Mouse (Mus musculus): ENCODE data around the gene AI837181.

AI837181 gene

DNA sequence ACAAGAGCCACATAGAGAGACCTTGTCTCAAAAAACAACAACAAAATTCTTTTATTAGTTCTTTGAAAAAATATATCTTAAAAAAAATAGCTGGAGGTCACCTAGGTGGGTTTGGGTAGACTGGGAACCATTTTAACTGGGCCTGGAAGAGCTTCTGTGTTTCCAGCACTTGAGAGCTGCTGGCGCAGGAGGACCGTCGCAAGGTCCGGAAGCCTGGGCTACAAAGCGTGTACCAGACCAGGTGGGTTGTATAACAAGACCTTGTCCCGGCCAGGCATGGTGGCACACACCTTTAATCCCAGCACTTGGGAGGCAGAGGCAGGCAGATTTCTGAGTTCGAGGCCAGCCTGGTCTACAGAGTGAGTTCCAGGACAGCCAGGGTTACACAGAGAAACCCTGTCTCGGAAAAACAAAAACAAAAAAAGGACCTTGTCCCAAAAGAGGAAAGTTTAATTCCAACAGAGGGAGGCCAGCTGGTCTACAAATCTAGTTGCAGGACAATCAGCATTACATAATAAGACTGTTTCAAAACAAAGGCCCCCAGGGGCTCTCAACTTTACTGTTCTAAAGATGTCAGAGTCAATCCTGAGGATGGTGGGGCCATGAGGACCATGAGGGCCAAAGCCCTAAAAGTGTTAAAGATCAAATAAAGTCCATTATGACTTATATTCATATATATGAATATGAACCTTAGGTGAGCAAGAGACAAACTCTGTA, 6.0 kb upstream of the AI837181 start:
- DNase-seq = no peak

DNA sequence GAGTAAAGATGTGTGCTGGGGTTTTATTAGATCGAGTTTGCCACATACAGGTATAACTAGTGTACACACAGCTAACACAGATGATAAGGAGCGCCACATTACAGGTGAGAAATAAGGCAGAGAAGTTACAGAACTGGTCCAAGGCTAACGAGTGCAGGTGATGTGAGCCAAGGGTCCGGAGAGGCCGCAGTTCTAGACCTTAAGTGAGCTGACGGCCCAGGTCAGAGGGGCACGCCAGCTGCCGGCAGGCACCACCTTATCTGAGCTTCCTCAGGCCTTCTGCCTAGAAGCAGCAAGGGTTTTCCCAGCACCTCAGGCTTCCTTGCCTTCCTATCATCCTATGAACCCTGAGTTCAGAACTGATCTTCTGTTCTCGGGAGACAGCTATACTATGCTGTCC, 5.3 kb upstream of the AI837181 start:
- DNase-seq = no peak

DNA sequence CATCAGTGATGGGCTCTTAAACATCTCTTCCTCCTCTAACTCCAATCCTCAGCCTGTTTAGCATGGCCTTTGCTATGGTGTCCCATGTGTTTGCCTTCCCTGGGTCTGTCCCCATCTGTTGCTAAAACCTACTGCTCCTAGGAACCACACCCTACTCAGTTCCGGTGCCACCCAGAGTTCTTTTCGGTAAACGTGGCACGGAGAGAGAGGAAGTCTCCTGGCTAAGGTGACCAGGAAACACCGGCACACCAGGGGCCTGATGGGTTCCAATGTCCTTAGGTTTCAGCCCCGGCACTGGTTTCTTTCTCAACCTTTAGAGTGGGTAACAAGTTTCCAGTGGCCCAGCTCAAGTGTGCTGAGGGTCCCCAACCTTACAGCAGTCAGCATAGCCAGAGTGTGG, 4.4 kb upstream of the AI837181 start:
- no peak for DNase-seq

DNA sequence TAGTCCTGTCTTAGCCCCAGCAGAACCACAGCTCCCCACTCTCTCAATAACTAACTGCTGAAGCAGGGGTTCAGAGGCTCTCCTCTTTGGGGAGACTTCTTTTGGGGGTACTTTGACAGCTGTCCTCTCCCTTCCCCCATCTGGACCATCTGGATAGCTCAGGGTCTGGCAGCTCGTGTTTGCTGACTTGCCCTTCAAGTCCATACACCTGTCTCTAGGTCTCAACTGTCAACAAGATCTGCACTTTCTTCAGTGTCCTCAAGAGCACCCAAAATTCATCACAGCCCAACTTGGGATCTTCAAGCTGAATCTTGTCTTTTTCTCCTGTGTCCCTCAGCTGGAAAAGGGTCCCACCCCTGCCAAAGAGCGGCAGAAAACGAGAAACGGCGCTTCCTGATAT, 3.2 kb upstream of the AI837181 start:
- DNase-seq = no peak

DNA sequence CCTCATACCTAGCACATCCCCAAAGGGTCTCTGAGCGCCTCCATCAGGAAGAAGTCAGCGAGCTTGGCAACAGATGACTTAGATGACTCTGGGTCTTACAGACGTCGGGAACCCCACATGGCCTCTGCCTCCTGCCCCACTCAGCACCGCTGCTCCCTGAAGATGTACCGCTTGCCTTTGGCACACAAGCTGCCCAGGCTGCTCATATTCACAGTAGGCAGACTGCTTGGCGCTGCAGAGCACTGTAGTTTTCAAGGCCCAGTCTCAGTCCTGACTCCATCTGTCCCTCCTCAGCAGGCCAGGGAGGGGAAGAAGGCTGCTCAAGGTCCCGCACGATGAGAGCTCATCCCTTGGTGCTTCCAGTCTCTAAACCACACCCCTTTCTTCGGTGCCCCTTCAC, 2.7 kb upstream of the AI837181 start:
- DNase-seq = no peak

DNA sequence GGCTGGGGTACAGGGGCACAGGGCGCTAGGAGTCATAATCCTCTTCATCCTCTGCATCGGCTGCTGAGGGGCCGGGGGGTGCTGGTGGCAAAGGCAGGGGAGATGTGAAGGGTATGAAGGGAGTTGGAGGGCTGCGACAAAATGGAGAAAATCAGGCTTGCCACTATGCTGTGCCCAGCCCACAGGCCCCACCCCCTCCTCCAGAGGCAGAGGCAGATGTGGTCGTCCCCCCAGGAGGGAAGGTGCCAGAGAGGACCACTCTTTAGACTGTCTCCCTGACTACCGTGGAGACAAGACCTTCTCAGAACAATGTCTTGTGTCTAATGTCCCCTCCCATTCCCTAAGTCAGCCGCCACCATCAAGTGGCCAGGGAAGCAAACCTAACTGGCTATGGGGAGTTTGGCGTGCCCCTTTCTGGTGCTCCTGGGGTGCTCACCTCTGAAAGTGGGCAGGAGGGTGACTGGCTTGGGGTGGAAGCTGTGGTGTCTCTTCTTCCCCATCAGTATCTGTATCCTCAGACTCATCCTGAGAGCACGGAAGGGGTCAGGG, 2.0 kb upstream of the AI837181 start:
- DNase-seq = no peak

DNA sequence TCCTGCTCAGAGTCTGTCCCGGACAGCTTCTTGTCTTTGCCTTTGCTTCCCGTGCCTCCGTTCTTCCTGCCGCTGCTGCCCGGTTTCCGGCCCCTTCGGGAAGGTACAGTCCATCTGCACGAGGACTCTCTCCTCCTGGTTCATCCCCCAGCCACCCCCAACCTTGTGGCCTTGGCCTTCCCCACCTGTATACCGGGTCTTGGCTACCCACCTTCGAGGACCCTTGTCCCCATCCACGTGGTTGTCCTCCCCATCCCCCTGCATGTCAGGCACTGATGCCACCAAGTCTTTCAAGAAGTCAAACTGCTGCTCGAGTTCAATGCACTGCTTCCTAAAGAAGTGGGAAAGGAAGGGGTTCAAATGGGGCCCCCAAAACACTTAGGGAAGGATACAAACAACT, 1.4 kb upstream of the AI837181 start:
- no peak for DNase-seq

DNA sequence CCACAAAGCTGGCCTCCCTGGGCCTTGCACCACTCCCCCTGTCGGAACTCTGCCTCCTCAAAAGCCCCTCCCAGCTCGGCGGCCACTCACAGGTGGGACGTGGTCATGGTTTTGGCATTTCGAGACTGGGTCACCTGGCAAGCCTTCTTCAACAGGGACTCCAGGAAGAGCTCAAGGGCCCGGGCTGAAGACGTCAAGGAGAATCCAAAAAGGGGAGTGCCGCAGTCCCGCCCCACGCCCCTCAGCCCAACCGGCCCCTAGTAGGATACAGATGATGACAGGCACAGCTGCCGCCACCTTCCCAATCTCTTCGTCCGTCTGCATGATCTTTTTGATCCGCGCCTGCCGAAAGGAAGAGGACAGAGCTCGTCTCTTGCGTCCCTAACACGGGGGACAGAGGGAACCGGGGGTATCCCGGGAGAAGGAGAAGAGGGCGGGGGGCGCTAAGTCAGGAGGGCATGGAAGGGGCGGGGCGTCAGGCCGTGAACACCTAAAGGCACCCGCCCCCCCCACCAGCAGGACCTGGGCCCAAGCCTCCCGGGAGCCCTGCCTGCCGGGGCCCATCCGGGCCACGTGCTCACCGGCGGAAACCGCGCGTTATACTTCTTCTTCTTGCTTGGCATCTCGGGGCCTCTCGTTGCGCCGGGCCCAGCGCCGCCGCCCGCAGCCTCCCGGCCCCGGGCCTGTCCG, 707 bp upstream of the AI837181 start:
- DNase-seq = peak; percentile 90

DNA sequence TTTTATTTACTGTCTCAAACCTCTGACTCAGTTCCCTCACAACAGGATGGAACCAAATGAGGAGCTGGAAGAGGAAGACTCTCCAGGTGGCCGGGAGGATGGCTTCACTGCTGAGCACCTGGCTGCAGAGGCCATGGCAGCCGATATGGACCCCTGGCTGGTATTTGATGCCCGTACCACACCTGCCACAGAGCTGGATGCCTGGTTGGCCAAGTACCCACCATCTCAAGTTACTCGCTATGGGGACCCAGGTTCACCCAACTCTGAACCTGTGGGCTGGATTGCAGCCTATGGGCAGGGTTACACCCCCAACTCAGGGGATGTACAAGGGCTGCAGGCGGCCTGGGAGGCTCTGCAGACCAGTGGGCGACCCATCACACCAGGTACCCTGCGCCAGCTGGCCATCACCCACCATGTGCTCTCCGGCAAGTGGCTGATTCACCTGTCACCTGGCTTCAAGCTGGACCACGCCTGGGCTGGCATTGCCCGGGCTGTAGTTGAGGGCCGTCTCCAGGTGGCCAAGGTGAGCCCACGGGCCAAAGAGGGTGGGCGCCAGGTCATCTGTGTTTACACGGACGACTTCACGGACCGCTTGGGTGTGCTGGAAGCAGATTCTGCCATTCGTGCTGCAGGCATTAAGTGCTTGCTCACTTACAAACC, 1.1 kb downstream of the AI837181 start:
- no peak for DNase-seq

DNA sequence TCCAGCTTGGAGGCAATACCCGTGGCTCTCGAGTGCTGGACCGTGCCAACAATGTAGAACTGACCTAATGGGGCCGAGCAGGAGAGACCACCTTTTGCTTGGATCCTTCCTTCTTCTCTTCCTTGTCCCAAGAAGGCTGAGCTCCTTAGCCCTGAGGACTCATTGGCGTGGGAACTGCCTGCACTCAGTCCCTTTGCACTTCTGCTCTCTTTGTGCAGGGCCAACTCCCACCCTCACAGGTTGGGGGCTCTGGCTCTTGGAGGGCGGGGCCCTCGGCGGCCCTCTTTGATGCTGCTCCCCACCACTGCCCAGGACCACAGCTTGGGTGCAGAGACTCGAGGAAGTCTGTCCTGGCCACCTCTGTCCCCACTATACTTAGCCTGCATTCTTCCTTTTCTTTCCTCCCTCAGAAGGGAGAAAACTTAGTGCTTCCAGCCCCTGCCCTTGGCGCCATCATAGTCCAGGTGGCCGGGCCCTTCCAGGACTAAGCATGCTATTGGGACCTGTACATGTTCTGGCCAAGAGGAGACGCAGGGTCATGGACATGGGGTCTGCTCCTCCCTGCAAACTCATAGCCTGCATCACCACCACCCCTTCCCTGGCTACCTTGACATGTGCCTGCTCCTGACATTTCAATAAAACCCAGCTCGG, 1.8 kb downstream of the AI837181 start:
- no peak for DNase-seq

DNA sequence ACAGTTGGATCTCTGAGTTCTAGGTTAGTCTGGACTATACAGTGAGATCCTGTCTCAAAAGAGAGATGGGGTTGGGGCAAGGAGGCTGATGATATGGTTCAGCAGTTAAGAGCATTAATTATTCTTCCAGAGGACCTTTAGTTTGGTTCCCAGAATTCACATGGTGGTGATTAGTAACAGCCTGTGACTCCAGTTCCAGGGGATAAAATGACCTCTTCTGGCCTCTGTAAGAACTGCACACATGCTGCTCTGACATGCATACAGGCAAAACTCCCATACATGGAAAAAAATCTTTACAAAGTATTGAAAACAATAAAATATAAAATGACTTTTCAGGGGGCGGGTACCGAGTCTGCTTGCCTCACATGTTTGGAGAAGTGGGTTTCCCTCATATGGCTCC, 3.1 kb downstream of the AI837181 start:
- peak; percentile 62 for DNase-seq

DNA sequence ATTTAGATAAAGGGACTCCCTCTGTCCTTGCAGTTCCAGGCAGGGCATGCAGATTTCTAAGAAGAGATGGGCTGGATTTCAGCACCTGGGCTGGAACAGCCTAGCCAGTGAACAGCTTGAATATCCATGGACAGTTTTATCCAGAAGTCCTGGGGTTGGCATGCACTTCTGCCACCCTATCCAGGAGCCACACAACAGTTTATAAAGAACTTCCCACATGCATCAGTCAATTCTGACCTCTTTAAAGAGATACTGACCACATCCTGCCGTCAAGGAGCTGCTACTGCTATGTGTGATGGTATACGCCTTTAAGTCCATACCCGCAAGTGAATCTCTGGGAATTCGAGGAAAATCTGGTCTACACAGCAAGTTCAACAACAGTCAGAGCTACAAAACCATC, 4.3 kb downstream of the AI837181 start:
- no peak for DNase-seq

DNA sequence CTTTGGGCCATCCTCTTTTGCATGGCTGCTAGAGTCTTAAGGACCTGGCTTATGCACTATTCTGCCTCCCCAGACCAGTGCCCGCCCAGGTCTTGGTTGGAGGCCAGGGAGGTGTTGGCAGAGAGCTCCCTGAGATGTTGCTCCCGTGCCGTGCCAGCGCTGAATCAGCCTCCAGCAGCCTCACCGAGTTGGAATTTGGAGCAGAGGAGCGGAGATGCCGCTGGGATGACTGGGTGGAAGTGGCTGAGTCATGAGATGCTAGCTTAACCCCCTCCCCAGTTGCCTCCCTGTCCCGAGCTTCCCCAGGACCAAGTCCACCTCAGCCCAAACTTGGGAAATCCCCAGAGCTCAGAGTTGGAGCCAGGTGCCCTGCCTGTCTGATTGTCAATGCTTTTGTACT, 4.9 kb downstream of the AI837181 start:
- peak; percentile 78 for DNase-seq

DNA sequence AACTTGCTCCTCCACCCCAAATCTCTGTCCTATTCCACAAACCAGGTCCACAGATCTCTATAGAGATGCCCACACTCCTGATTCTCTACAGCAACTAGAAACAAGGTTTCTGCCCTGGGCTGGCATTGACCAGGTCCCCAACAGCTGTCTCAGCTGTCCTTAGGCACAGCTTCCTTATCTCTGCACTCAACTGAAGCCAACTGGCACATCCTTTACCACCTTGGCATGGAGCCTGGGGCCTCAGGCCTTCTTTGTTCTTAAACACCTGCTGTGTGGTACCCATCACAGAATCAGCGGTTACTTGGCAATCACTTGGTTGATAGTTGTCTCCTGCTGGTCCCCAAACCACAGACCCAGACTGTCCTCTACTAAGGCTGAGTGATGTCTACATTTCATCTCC, 5.5 kb downstream of the AI837181 start:
- DNase-seq = no peak

DNA sequence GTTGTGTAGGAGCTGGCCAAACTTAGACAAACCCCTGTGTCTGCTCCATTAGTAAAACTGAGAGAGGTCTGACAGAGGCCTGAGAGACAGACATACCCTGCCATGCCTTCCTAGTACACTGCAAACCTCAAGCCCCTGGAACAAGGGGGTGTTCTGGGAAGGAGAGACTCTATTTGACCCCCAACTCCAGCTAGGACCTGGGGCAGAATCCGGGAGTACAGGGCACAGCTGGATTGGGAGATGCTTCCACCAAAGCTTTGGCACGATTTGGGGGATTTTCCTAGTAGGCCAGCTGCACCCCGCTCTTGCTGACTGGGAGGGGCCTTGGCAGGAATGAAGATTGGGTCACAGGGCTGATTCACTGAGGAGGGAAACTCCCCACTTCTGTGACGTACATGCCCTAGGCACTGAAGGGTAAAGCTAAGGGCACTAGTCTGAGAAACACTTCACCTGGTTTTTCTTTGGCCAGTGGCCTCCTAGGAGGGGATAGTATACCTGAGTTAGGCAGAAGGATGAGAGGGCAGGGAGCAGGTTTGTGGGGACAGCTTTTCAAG, 7.0 kb downstream of the AI837181 start:
- no peak for DNase-seq

DNA sequence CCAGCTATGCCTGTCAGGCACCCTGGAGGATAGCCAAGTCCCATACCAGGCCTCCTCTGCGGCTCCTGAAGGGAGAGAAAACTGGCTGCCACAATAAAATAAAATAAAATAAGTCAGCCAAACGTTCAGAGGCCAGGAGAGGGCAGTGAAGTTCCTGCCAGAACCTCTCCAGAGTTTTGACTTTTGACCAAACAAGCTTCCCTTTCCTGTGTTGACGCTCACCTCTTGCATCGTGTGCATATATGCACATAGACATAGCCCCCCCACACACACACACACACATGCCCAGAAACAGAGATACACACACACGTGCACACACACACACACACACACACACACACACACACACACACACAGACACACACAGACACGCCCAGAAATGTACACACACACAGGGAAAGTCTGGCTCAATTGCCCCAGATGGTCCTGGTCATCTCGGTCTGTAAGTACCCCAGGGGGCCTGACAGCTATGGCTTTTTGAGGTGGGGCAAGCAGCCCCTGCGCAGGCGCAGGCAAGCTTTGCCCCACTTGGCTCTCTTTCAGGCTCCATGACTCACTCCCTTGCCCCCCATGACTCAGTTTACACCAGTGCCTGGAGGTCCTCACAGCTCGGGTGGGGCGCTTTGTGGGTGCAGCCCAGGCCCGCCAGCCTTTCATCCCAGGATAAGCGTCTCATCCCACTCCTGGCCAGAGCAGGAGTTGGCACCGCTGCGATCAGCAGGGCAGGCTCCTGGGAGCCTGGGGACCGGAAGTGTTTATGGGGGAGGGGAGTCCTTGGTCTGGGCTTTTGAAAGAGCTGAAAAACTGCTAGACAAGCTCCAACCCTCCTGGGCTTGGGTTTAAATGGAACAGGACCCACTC, 8.3 kb downstream of the AI837181 start:
- peak; percentile 81 for DNase-seq

DNA sequence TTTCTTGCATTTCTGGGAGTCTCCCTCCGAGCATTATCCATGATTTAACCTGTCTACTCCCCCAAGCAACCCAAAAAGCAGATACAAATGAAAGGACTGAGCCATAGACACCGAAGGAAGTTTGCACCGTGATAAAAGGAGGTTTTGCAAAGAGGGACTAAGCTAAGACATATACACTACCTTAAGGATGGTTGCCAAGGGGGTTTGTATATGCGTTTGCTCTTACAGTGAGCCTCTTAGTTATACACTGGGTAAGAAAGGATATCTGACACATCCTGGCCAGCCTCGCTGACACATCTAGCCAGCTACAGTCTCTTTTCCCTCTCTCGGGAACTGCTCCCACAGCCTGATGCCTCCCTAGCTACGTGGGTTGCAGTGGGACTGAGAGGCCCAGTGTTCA, 9.0 kb downstream of the AI837181 start:
- DNase-seq = no peak

DNA sequence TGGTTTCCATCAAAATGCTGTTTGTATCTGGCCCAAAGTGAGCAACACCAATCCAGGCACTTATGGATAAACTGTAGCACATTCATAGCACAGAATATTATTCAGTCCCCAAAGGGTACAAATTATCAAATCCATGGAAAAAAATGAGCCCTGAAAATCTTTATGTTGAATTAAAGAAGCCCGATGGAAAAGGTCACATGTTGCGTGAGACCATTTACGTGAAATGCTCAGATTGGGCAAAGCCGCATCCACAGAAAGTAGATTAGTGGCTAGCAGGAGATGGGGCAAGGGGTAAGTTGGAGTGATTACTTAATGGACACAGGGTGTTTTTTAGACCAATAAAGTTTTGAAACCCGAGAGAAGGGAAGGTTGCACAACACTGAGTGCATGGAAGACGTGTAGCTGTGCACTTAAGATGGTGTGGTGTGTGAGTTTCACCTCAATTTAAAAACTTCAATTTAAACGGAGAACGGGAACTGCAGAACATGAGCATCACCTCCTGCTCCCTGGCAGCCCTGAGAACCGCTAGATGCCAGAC, 19.5 kb downstream of the AI837181 start:
- no peak for DNase-seq

DNA sequence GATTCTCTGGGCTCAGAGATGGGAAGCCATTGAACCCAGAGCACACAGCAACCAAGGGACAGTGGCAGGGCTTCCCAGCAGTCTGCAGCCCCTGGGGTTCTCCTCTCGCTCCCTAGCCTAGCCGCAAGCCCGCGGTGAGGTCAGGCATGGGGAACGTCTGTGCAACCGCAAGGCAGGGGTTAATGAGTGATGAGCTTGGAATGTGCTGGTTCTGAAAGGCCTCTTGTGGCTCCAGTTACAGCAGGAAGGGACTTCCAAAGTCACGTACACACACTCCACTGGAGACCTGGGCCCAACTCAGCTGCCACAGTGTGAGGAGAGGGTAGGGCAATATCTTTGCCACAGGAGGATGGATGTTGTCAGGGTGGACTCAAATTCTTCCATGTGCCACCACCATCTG, 20.0 kb downstream of the AI837181 start:
- no peak for DNase-seq

DNA sequence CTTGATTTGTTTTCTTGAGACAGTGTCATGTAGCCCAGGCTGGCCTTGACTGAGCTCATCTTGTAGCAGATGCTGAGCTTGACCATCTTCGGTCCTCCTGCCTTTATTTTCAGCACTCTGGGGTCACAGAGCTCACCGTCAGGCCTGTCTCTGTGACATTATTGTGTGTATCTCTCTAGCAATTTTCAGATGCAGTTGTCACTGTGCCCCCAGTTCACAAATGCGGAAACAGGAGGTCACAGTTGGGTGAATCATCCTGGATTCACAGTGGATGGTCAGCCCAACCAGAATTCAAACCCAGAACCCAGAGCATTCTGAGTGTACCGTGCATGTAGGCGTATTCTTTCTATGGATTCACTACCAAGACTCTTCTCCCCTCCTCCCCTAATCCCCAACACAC, 20.8 kb downstream of the AI837181 start:
- no peak for DNase-seq

DNA sequence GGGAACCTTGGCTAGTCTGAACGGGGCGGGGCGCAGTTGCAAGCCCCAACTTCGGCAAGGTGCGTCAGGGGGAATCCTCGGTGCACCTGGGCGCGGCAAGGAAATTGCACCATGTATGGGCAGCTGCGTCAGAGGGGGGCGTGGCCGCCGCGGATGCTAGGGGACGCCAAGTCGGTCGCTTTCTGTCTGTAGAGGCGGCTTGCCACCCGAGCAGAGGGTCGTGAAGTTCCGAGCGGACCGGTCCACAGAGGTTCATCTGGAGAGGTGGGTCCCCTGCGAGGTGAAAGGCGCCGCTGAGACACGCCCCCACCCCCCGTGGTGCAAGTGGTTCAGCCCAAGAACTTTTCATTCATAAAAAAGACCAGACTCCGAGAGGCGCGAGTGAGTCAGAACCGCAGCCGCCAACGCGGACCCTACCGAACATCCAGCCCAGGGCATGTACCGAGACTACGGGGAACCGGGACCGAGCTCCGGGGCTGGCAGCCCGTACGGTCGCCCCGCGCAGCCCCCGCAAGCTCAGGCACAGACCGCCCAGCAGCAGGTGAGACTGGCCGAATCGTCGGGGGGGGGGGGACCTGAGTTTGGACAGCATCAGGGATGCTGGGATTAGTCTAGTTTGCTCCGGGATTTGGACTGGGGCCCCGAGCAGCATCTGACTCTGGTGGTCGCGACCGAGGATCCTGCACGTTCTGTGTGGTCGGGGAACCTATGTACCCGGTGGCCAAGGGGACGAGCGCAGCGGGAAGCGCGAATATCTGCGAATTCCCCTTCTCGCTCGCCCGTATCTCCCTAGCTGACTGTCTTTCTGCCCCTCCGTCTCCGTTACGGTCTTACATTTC, 22.8 kb downstream of the AI837181 start, which contains the start of gene Fosl1:
Gene Fosl1 (plus strand): TSS at position 33 of the 839 bp plus-strand sequence.
- DNase-seq = peak; percentile 74
